Mouse (Mus musculus) stomach, postnatal 0 days (tissue): ENCODE data around the gene Rab3d. TPM values are rescaled to one million over a fixed set of nuclear protein-coding genes. Genes with fewer than 3 reads are reported as not detected.
"Not testable (repeated sequence)": the region's sequence is repeated elsewhere in the genome, so short reads cannot be mapped to it uniquely, and the experiment has no call there.

ENCODE experiments used
- ATAC-seq: fragments of 200-750 bp; cut with Nextera tagmentation; 2 replicates; pipeline ENCODE4 v1.8.0; 2017; ENCODE audit not compliant: low FRiP score, low TSS enrichment
- DNase-seq: peaks from one replicate; pipeline ENCODE4 v3.0.0-alpha.2; 2016; ENCODE audit warnings: low spot score
- H3K27ac ChIP-seq: fragments of 300-500 bp; sonication (generic); replicated peaks from 2 replicates; pipeline ENCODE4 v1.5.1; 2014; ENCODE audit warnings: mild to moderate bottlenecking, control low read depth
- H3K27me3 ChIP-seq: fragments of 300-500 bp; sonication (generic); 2 replicates; pipeline ENCODE4 v1.6.1; 2014; ENCODE audit warnings: low read length; ENCODE audit not compliant: control insufficient read depth, insufficient read depth
- H3K36me3 ChIP-seq: fragments of 300-500 bp; sonication (generic); 2 replicates; pipeline ENCODE4 v1.6.1; 2014; ENCODE audit warnings: low read length, mixed read lengths; ENCODE audit not compliant: control insufficient read depth, insufficient read depth
- H3K4me1 ChIP-seq: fragments of 300-500 bp; sonication (generic); replicated peaks from 2 replicates; pipeline ENCODE4 v1.6.1; 2014; ENCODE audit warnings: antibody characterized with exemption; ENCODE audit not compliant: control insufficient read depth, insufficient read depth
- H3K4me2 ChIP-seq: fragments of 300-500 bp; sonication (generic); replicated peaks from 2 replicates; pipeline ENCODE4 v1.6.1; 2014; ENCODE audit warnings: low read depth, mild to moderate bottlenecking, control low read depth, moderate library complexity
- H3K4me3 ChIP-seq: fragments of 300-500 bp; sonication (generic); 2 replicates; pipeline ENCODE4 v1.5.1; 2014; ENCODE audit warnings: low read depth, low read length, control low read depth
- H3K9ac ChIP-seq: fragments of 300-500 bp; sonication (generic); 2 replicates; pipeline ENCODE4 v1.6.1; 2014; ENCODE audit warnings: mild to moderate bottlenecking, low read length, control low read depth, mixed read lengths
- H3K9me3 ChIP-seq: fragments of 300-500 bp; sonication (generic); 2 replicates; pipeline ENCODE4 v1.6.1; 2016; ENCODE audit warnings: low read length; ENCODE audit not compliant: control insufficient read depth
- CTCF ChIP-seq: IDR thresholded peaks from 2 replicates; pipeline ENCODE4 v1.5.1; 2016; ENCODE audit warnings: antibody characterized with exemption, low read depth, mild to moderate bottlenecking, moderate library complexity
- EP300 ChIP-seq: optimal IDR thresholded peaks from 2 replicates; pipeline ENCODE3; 2016; ENCODE audit warnings: antibody characterized with exemption
- WGBS: fragments of 180-500 bp; shearing (Covaris S2); extraction: QIAGEN DNeasy Blood & Tissue Kit; methylation state at CpG from one replicate; pipeline ENCODE4 v1.1.7; 2014; 5-methylcytosine and 5-hydroxymethylcytosine counted together
- polyA plus RNA-seq: library from polyadenylated mRNA; unstranded; fragments of >200 nt; fragmentation: Nextera tagmentation; extraction: Ambion mirVana; gene quantifications from 2 replicates; pipeline ENCODE4 v1.2.1, GENCODE M21; 2015

Gene Rab3d
- polyA plus RNA-seq, 1 experiment from 2014 or later, result 130 TPM

DNA sequence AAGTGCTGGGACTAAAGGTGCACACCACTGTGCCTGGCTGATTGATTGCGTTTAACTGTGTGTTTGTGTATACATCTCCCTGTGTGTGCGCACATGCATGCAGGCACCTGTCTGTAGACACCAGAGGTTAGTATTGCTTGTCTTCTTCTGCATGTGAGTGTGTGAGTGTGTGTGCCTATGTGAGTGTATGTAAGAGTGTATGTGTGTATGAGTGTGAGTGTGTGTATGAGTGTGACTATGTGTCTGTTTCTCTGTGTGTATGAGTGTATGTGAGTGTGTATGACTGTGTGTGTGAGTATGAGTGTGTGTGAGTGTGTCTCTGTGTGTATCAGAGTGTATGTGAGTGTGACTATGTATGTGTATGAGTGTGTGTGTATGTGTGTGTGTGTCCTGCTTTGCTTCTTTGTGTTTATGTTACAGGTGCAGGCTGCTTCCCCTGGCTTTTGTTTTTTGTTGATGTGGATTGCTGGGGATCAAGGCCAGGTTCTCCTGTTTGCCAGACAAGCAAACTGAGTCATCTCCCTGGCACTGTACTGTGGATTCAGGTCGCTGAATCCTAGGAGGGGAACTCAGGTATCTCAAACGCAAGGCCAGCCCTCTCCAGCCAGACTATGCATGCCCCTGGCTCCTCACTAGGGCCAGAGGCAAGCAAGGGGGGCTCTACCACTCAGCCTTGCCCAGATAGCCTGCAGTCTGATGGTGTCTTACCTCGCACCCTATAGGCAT, 52.2 kb downstream of the Rab3d start:
- 51% methylated on average over 5 of the region's 5 CpGs for WGBS
- TF ChIP-seq CTCF, result no peak
- TF ChIP-seq EP300, result no peak
- ATAC-seq (no peak), DNase-seq (no peak)
- Histone ChIP-seq H3K4me1 (no peaks in the 10 kb centered on the region), H3K4me2 (no peak overlapping the region), H3K27me3 (no peaks in the 10 kb centered on the region), H3K36me3 (no peaks in the 10 kb centered on the region), H3K27ac (no peak overlapping the region), H3K4me3 (no peak overlapping the region), H3K9me3 (no peaks in the 10 kb centered on the region), H3K9ac (no peak overlapping the region)

DNA sequence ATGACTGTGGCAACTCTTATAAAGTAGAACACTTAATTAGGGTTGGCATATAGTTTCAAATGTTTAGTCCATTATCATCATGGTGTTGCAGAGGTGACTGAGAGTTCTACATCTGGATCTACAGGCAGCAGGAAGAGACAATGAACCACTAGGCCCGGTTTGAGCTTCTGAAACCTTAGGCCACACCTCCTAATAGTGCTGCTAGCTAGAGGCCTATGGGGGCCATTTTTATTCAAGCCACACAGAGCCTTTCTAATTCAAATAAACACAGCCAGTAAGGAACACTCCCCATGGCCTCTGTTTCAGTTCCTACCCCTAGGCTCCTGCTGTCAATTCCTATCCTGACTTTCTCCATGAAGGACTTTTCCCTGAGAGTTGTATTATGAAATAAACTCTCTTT, 55.8 kb downstream of the Rab3d start:
- H3K4me2 ChIP-seq, result no peak overlapping the region
- no peak overlapping the region for H3K4me3 ChIP-seq
- no peak overlapping the region for H3K9ac ChIP-seq
- H3K9me3 ChIP-seq, result no peaks in the 10 kb centered on the region
- ATAC-seq (no peak), DNase-seq (no peak)
- no peaks in the 10 kb centered on the region for H3K4me1 ChIP-seq
- H3K27ac ChIP-seq, result no peak overlapping the region
- H3K36me3 ChIP-seq, result no peaks in the 10 kb centered on the region
- 54% methylated on average over 1 of the region's 1 CpGs for WGBS
- H3K27me3 ChIP-seq, result no peaks in the 10 kb centered on the region
- TF ChIP-seq CTCF, result no peak
- no peak for TF ChIP-seq EP300

DNA sequence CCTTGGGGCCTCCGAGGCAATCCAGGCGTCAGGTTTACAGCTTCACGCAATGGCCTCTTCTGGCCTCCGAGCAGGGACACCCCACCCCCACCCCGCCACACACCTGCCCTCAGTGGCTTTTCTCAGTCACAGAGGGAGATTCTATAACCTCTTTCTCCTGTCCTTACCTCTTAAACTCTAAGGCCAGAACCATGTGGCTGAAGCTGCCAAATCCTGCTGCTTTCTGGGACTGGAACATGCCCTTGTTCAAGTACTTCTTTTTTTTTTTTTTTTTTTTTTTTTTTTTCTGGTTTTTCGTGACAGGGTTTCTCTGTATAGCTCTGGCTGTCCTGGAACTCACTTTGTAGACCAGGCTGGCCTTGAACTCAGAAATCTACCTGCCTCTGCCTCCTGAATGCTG, 57.6 kb downstream of the Rab3d start:
- H3K27me3 ChIP-seq, H3K36me3 ChIP-seq, H3K4me2 ChIP-seq, H3K9me3 ChIP-seq, H3K27ac ChIP-seq, H3K4me3 ChIP-seq, H3K4me1 ChIP-seq, ATAC-seq, DNase-seq, H3K9ac ChIP-seq: not testable (repeated sequence)
- WGBS, result 69% methylated on average over 6 of the region's 6 CpGs

DNA sequence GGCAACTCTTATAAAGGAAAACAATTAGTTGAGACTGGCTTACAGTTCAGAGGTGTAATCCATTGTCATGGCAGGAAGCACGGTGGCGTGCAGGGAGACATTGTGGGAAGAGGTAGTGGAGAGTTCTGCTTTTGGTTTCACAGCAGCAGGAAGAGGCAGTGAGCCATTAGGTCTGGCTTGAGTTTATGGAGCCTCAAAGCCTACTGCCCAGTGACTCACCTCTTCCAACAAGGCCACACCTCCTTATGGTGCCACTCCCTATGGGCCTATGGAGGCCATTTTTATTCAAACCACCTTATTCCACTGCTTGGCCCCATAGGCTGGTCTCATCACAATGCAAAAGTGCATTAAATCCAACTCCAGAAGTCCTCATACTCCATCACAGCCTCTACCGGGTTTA, 58.4 kb downstream of the Rab3d start:
- WGBS, result 85% methylated on average over 3 of the region's 3 CpGs
- Histone ChIP-seq H3K27ac (no peak overlapping the region), H3K36me3 (no peaks in the 10 kb centered on the region), H3K27me3 (no peaks in the 10 kb centered on the region), H3K4me3 (no peak overlapping the region), H3K4me1 (no peaks in the 10 kb centered on the region), H3K4me2 (no peak overlapping the region), H3K9me3 (no peaks in the 10 kb centered on the region), H3K9ac (no peak overlapping the region)
- TF ChIP-seq CTCF (no peak), EP300 (no peak)
- ATAC-seq, result no peak
- no peak for DNase-seq

DNA sequence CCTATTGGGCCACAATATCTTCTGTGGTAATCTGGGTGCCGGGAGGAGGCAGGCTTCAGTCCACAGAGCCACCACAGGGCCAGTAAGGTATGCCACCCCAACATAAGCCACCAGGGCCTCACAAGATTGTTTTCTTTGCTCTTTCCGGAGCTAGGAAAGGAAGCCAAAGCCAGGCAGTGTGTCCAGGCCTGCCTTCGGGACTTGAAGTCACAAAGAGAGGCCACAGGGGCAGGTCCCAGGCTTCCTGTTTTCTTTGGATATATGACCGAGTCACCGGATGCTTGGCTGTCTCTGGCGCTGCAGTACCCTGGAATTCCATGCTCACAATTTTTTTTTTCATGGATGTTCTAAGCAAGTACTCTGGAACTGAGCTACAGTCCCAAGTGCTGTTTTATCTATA, 59.9 kb downstream of the Rab3d start:
- no peaks in the 10 kb centered on the region for H3K36me3 ChIP-seq
- H3K9me3 ChIP-seq, result no peaks in the 10 kb centered on the region
- no peaks in the 10 kb centered on the region for H3K27me3 ChIP-seq
- no peak overlapping the region for H3K9ac ChIP-seq
- H3K4me1 ChIP-seq, result no peaks in the 10 kb centered on the region
- no peak overlapping the region for H3K4me2 ChIP-seq
- WGBS, result 65% methylated on average over 6 of the region's 6 CpGs
- no peak overlapping the region for H3K4me3 ChIP-seq
- H3K27ac ChIP-seq, result no peak overlapping the region
- ATAC-seq, result no peak
- TF ChIP-seq EP300, result no peak
- TF ChIP-seq CTCF, result no peak
- no peak for DNase-seq

DNA sequence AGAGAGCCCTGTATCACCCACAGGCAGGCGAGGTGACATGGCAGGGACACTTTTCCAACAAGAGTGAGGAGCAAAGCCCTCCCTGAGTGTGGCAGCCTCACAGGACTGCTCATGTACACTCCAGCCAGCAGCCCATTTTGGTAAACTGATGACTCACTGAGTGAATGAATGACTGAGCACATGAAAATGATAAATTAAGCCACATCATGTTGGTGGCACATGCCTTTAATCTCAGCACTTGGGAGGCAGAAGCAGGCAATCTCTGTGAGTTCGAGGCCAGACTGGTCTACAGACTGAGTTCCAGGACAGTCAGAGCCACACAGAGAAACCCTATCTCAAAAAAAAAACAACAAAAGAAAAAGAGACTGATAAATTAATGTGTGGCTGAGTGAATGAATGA, 60.5 kb downstream of the Rab3d start:
- Histone ChIP-seq H3K9ac (no peak overlapping the region), H3K4me2 (no peak overlapping the region), H3K27ac (0 out of 2 replicates have a peak overlapping the region, but pooled peaks have one; percentile 24), H3K27me3 (no peaks in the 10 kb centered on the region), H3K9me3 (no peaks in the 10 kb centered on the region), H3K4me1 (no peaks in the 10 kb centered on the region), H3K4me3 (no peak overlapping the region), H3K36me3 (no peaks in the 10 kb centered on the region)
- DNase-seq (no peak), ATAC-seq (no peak)
- TF ChIP-seq CTCF (no peak), EP300 (no peak)
- WGBS, result 81% methylated on average over 2 of the region's 2 CpGs

Other genes starting within 250 kb of the Rab3d start
- 28.9 and 30.4 TPM in 2 replicates for gene Ldlr, start 194.7 kb downstream of the Rab3d start, polyA plus RNA-seq
- gene Spc24, start 157.9 kb downstream of the Rab3d start, polyA plus RNA-seq, result 29.2 and 31.2 TPM in 2 replicates
- gene Kank2, start 119.4 kb downstream of the Rab3d start, polyA plus RNA-seq, result 7.3 and 7.5 TPM in 2 replicates
- 2.1 and 2.2 TPM in 2 replicates for gene Angptl8, start 82.7 kb downstream of the Rab3d start, polyA plus RNA-seq
- 13.5 and 14.1 TPM in 2 replicates for gene Dock6, start 65.6 kb downstream of the Rab3d start, polyA plus RNA-seq
- 1.1 and 1.9 TPM in 2 replicates for gene Ccdc159, start 9.3 kb upstream of the Rab3d start, polyA plus RNA-seq
- gene Tmem205, start 9.4 kb upstream of the Rab3d start, polyA plus RNA-seq, result 95.0 and 95.7 TPM in 2 replicates
- gene Plppr2, start 18.8 kb upstream of the Rab3d start, polyA plus RNA-seq, result 2.7 and 4.1 TPM in 2 replicates
- 4.2 and 5.4 TPM in 2 replicates for gene Swsap1, start 37.6 kb upstream of the Rab3d start, polyA plus RNA-seq
- 2.8 and 3.4 TPM in 2 replicates for gene Epor, start 45.3 kb upstream of the Rab3d start, polyA plus RNA-seq
- 2.7 and 2.9 TPM in 2 replicates for gene Rgl3, start 71.3 kb upstream of the Rab3d start, polyA plus RNA-seq
- 0.07 and 0.19 TPM in 2 replicates for gene Ccdc151, start 84.4 kb upstream of the Rab3d start, polyA plus RNA-seq
- gene Prkcsh, start 84.6 kb upstream of the Rab3d start, polyA plus RNA-seq, result 45.0 and 48.4 TPM in 2 replicates
- gene Elavl3, start 133.8 kb upstream of the Rab3d start, polyA plus RNA-seq, result 0.73 and 1.1 TPM in 2 replicates
- not detected in 2 replicates for gene Gm49318, start 153.1 kb upstream of the Rab3d start, polyA plus RNA-seq
- gene Zfp653, start 153.2 kb upstream of the Rab3d start, polyA plus RNA-seq, result 4.4 and 5.5 TPM in 2 replicates
- 31.7 and 33.1 TPM in 2 replicates for gene Ecsit, start 167.2 kb upstream of the Rab3d start, polyA plus RNA-seq
- 851 and 1,082 TPM in 2 replicates for gene Cnn1, start 181.0 kb upstream of the Rab3d start, polyA plus RNA-seq
- 119 TPM in 2 replicates for gene Elof1, start 199.0 kb upstream of the Rab3d start, polyA plus RNA-seq
- 41.5 and 42.9 TPM in 2 replicates for gene Acp5, start 217.5 kb upstream of the Rab3d start, polyA plus RNA-seq
- gene Pigyl, start 238.7 kb upstream of the Rab3d start, polyA plus RNA-seq, result 99.2 and 106 TPM in 2 replicates